Mouse (Mus musculus): ENCODE measurements at regions not wholly inside any gene's neighbourhood (a gene's known extent, or its start where the extent isn't known, plus 50 kb on each side); places are given as distances from the start of the nearest gene placed in this dataset.

DNA sequence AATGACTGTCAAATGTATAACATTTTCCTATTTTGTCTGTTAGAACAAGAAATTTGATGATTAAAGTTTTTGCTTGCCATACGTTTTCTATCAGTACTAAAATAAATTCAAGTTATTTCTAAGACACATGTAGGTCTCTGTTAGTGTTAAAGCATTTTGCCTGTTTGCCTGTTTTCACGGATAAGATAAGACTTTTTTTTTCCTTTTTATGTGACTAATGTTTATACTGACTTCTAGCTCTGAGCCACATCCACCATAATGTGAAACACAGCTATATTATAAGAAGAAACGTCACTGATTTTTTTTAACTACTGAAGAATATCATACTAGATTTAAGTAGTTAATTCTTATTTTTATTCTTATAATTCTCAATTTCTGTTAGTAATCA lies 1012.6 kb downstream of the Cdh8 start:
- no peak overlapping the region for H3K4me3 ChIP-seq (ENCODE audit: low read depth, low read length)

DNA sequence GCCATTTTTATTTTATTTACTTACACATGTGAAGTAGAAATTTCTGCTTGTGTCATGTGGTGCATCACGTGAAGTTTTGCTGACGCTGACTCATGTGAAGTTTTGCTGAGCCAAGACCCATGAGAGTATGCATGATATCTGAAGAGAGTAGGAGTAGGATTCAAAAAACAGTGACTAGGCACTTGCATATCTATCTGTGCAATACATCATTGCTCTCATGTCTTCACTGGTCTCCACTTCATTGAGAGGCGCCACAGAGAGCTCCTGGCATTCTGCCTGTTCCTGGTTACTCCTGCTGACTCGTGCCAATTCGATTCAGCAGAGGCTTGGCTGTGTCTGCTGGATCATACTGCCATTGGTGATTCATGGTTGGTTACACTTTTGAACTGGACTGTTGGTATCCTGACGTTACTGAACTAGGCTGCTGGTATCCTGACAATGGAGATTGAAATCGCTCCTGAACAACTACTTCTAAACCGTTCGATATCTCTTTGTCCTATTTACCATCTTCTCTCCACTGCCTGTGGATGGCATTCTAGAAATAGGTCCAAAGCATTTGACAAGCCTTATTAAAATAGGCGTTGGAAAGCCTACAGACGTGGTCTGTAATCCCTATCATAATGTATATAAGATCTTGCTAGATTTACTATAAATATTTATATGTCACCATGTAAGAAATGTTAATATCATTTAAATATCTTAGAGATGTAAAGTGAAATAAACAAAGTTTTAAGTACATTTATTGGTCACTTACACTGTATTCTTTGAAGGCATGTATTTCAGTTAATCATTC lies 1013.2 kb downstream of the Cdh8 start:
- TF ChIP-seq EP300 (IDR thresholded peaks at IDR 0.05; ENCODE audit: insufficient read depth, low read depth, low read length) (no peak), CTCF (IDR thresholded peaks at IDR 0.05; ENCODE audit: low read depth, low read length) (no peak), POLR2A (IDR thresholded peaks at IDR 0.05; ENCODE audit: insufficient read depth, low read length) (no peak)
- H3K36me3 ChIP-seq (ENCODE audit: control insufficient read depth, insufficient read depth, low read length, poor library complexity, severe bottlenecking) = no peaks in the 10 kb centered on the region
- no peaks in the 10 kb centered on the region for H3K4me1 ChIP-seq (ENCODE audit: control insufficient read depth, insufficient read depth, low read length)
- no peak overlapping the region for H3K4me3 ChIP-seq (ENCODE audit: low read depth, low read length)
- H3K9me3 ChIP-seq (replicated peaks; ENCODE audit: control insufficient read depth, insufficient read depth, low read length, poor library complexity, severe bottlenecking) = no peaks in the 10 kb centered on the region
- H3K27me3 ChIP-seq (ENCODE audit: control insufficient read depth, insufficient read depth, low read length, poor library complexity, severe bottlenecking) = no peaks in the 10 kb centered on the region
- H3K9ac ChIP-seq (ENCODE audit: low read depth, poor library complexity, severe bottlenecking) = no peak overlapping the region
- no peak overlapping the region for H3K27ac ChIP-seq (ENCODE audit: insufficient read depth, low read length)

More for the DNA sequence above, 1012.6 kb downstream of the Cdh8 start:
- H3K36me3 ChIP-seq (ENCODE audit: control insufficient read depth, insufficient read depth, low read length, poor library complexity, severe bottlenecking) = no peaks in the 10 kb centered on the region
- H3K27me3 ChIP-seq (ENCODE audit: control insufficient read depth, insufficient read depth, low read length, poor library complexity, severe bottlenecking) = no peaks in the 10 kb centered on the region
- no peak overlapping the region for H3K9ac ChIP-seq (ENCODE audit: low read depth, poor library complexity, severe bottlenecking)
- H3K9me3 ChIP-seq (replicated peaks; ENCODE audit: control insufficient read depth, insufficient read depth, low read length, poor library complexity, severe bottlenecking) = no peaks in the 10 kb centered on the region
- H3K4me1 ChIP-seq (ENCODE audit: control insufficient read depth, insufficient read depth, low read length) = no peaks in the 10 kb centered on the region
- no peak overlapping the region for H3K27ac ChIP-seq (ENCODE audit: insufficient read depth, low read length)
- TF ChIP-seq POLR2A (IDR thresholded peaks at IDR 0.05; ENCODE audit: insufficient read depth, low read length) = no peak
- no peak for TF ChIP-seq EP300 (IDR thresholded peaks at IDR 0.05; ENCODE audit: insufficient read depth, low read depth, low read length)
- TF ChIP-seq CTCF (IDR thresholded peaks at IDR 0.05; ENCODE audit: low read depth, low read length) = no peak

GRCm38 (mm10) chr8:98381815-98382214 lies 1034.5 kb downstream of the Cdh8 start:
- H3K9me3 ChIP-seq (replicated peaks; ENCODE audit: control insufficient read depth, insufficient read depth, low read length, poor library complexity, severe bottlenecking) = 0 out of 2 replicates have a peak, but pooled peaks cover 2% of the 10 kb centered on the region
- H3K4me3 ChIP-seq (ENCODE audit: low read depth, low read length) = no peak overlapping the region
- no peaks in the 10 kb centered on the region for H3K27me3 ChIP-seq (ENCODE audit: control insufficient read depth, insufficient read depth, low read length, poor library complexity, severe bottlenecking)
- no peak overlapping the region for H3K9ac ChIP-seq (ENCODE audit: low read depth, poor library complexity, severe bottlenecking)
- H3K4me1 ChIP-seq (ENCODE audit: control insufficient read depth, insufficient read depth, low read length) = peaks cover 2% of the 10 kb centered on the region
- no peaks in the 10 kb centered on the region for H3K36me3 ChIP-seq (ENCODE audit: control insufficient read depth, insufficient read depth, low read length, poor library complexity, severe bottlenecking)
- TF ChIP-seq EP300 (IDR thresholded peaks at IDR 0.05; ENCODE audit: insufficient read depth, low read depth, low read length) = no peak
- peak; percentile 28 for TF ChIP-seq CTCF (IDR thresholded peaks at IDR 0.05; ENCODE audit: low read depth, low read length)
- TF ChIP-seq POLR2A (IDR thresholded peaks at IDR 0.05; ENCODE audit: insufficient read depth, low read length) = no peak
- H3K27ac ChIP-seq (ENCODE audit: insufficient read depth, low read length) = no peak overlapping the region

GRCm38 (mm10) chr8:98380387-98380786 lies 1035.9 kb downstream of the Cdh8 start:
- H3K27me3 ChIP-seq (ENCODE audit: control insufficient read depth, insufficient read depth, low read length, poor library complexity, severe bottlenecking) = no peaks in the 10 kb centered on the region
- no peak overlapping the region for H3K4me3 ChIP-seq (ENCODE audit: low read depth, low read length)
- peaks cover 2% of the 10 kb centered on the region for H3K4me1 ChIP-seq (ENCODE audit: control insufficient read depth, insufficient read depth, low read length)
- no peak overlapping the region for H3K9ac ChIP-seq (ENCODE audit: low read depth, poor library complexity, severe bottlenecking)
- H3K9me3 ChIP-seq (replicated peaks; ENCODE audit: control insufficient read depth, insufficient read depth, low read length, poor library complexity, severe bottlenecking) = 0 out of 2 replicates have a peak, but pooled peaks cover 2% of the 10 kb centered on the region
- no peak for TF ChIP-seq EP300 (IDR thresholded peaks at IDR 0.05; ENCODE audit: insufficient read depth, low read depth, low read length)
- no peak for TF ChIP-seq POLR2A (IDR thresholded peaks at IDR 0.05; ENCODE audit: insufficient read depth, low read length)
- TF ChIP-seq CTCF (IDR thresholded peaks at IDR 0.05; ENCODE audit: low read depth, low read length) = no peak
- H3K27ac ChIP-seq (ENCODE audit: insufficient read depth, low read length) = no peak overlapping the region
- no peaks in the 10 kb centered on the region for H3K36me3 ChIP-seq (ENCODE audit: control insufficient read depth, insufficient read depth, low read length, poor library complexity, severe bottlenecking)

DNA sequence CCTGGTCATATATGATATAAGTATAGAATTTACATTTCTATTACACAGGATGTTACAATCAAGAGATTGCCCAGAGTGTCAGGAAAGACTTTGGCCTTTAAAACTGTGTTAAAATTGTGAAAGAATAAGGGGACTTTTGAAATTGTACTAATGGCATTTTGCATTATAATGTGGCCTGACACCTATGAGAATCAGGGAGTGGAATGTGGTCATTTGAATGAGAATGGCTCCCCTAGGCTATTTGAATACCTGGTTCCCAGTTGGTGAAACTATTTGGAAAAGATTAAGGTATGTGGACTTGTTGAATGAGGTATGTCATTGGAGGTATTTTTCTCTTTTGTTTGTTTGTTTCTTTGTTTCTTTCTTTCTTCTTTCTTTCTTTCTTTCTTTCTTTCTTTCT lies 1038.5 kb downstream of the Cdh8 start:
- H3K4me1 ChIP-seq (ENCODE audit: control insufficient read depth, insufficient read depth, low read length) = peaks cover 2% of the 10 kb centered on the region
- H3K9me3 ChIP-seq (replicated peaks; ENCODE audit: control insufficient read depth, insufficient read depth, low read length, poor library complexity, severe bottlenecking) = 0 out of 2 replicates have a peak, but pooled peaks cover 2% of the 10 kb centered on the region
- H3K27ac ChIP-seq (ENCODE audit: insufficient read depth, low read length) = no peak overlapping the region
- H3K9ac ChIP-seq (ENCODE audit: low read depth, poor library complexity, severe bottlenecking) = no peak overlapping the region
- H3K27me3 ChIP-seq (ENCODE audit: control insufficient read depth, insufficient read depth, low read length, poor library complexity, severe bottlenecking) = no peaks in the 10 kb centered on the region
- no peaks in the 10 kb centered on the region for H3K36me3 ChIP-seq (ENCODE audit: control insufficient read depth, insufficient read depth, low read length, poor library complexity, severe bottlenecking)
- no peak for TF ChIP-seq CTCF (IDR thresholded peaks at IDR 0.05; ENCODE audit: low read depth, low read length)
- TF ChIP-seq EP300 (IDR thresholded peaks at IDR 0.05; ENCODE audit: insufficient read depth, low read depth, low read length) = no peak
- TF ChIP-seq POLR2A (IDR thresholded peaks at IDR 0.05; ENCODE audit: insufficient read depth, low read length) = no peak
- no peak overlapping the region for H3K4me3 ChIP-seq (ENCODE audit: low read depth, low read length)

DNA sequence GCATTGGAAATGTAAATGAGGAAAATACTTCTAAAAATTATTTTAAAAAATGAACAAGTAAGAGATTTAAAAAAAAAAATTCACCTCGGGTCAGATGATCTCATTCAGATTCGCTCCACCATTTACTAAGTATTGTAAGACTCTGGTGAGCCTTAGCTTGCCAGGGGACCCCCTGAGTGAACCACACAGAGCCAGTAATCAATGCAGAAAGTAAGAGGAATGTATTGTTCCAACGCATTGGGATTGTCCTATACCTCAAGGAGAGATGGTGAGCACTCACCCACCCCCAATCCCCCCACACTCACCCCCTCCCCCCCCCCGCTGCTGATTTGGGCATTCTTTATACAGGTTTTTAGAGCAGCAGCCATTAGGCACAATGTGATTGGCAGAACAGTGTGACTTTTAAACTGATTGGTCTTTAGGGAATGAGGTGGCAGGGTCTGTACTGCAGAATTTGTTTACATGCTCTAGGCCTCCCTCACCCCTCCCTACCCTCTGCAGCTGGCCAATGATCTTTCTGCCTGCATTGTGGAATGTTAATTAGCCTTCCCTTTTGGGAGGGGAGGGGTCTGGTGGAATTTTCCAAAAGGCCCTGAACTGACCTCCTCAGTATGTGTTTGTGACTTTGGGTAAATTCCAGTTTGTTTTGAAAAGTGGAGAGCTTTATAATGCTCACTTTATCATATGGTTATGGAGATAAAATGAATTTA lies 1043.4 kb downstream of the Cdh8 start:
- no peaks in the 10 kb centered on the region for H3K9me3 ChIP-seq (replicated peaks; ENCODE audit: control insufficient read depth, insufficient read depth, low read length, poor library complexity, severe bottlenecking)
- no peaks in the 10 kb centered on the region for H3K27me3 ChIP-seq (ENCODE audit: control insufficient read depth, insufficient read depth, low read length, poor library complexity, severe bottlenecking)
- no peaks in the 10 kb centered on the region for H3K36me3 ChIP-seq (ENCODE audit: control insufficient read depth, insufficient read depth, low read length, poor library complexity, severe bottlenecking)
- H3K4me1 ChIP-seq (ENCODE audit: control insufficient read depth, insufficient read depth, low read length) = no peaks in the 10 kb centered on the region
- H3K4me3 ChIP-seq (ENCODE audit: low read depth, low read length) = no peak overlapping the region; the same call in 1 of the 2 replicates
- no peak overlapping the region for H3K9ac ChIP-seq (ENCODE audit: low read depth, poor library complexity, severe bottlenecking)
- TF ChIP-seq EP300 (IDR thresholded peaks at IDR 0.05; ENCODE audit: insufficient read depth, low read depth, low read length) (0 out of 2 replicates have a peak, but pooled peaks have one; percentile 20), CTCF (IDR thresholded peaks at IDR 0.05; ENCODE audit: low read depth, low read length) (no peak)
- H3K27ac ChIP-seq (ENCODE audit: insufficient read depth, low read length) = no peak overlapping the region
